Mouse (Mus musculus) thymus, postnatal 14 days (tissue): Measurements from ENCODE around the gene Glis3.

Experiments
- DNase-seq: peaks from one replicate; pipeline ENCODE4 v3.0.0; 2021

Gene Glis3

GRCm38 (mm10) chr19:28580499-28580898, 99.4 kb downstream of the Glis3 start:
- no peak for DNase-seq

- DNase-seq = no peak
These were observed 100.0 kb downstream of the Glis3 start for GRCm38 (mm10) chr19:28579724-28580375.

GRCm38 (mm10) chr19:28577023-28577422, 102.9 kb downstream of the Glis3 start:
- DNase-seq = no peak

GRCm38 (mm10) chr19:28576619-28577018, 103.3 kb downstream of the Glis3 start:
- DNase-seq = no peak

GRCm38 (mm10) chr19:28573641-28574040, 106.2 kb downstream of the Glis3 start:
- DNase-seq = no peak

- DNase-seq = no peak
These were observed 110.0 kb downstream of the Glis3 start for GRCm38 (mm10) chr19:28569856-28570255.

- DNase-seq = no peak
These were observed 112.8 kb downstream of the Glis3 start for GRCm38 (mm10) chr19:28567100-28567499.

GRCm38 (mm10) chr19:28566554-28566953, 113.3 kb downstream of the Glis3 start:
- DNase-seq = no peak

GRCm38 (mm10) chr19:28561697-28562002, 118.2 kb downstream of the Glis3 start:
- no peak for DNase-seq

- DNase-seq = no peak
These were observed 118.8 kb downstream of the Glis3 start for GRCm38 (mm10) chr19:28560801-28561696.

- no peak for DNase-seq
These were observed 120.0 kb downstream of the Glis3 start for GRCm38 (mm10) chr19:28559836-28560235.

- no peak for DNase-seq
These were observed 120.5 kb downstream of the Glis3 start for GRCm38 (mm10) chr19:28559400-28559799.

GRCm38 (mm10) chr19:28558661-28559060, 121.2 kb downstream of the Glis3 start:
- no peak for DNase-seq

GRCm38 (mm10) chr19:28557559-28558328, 122.1 kb downstream of the Glis3 start:
- no peak for DNase-seq

GRCm38 (mm10) chr19:28555181-28555929, 124.5 kb downstream of the Glis3 start:
- no peak for DNase-seq

- no peak for DNase-seq
These were observed 129.3 kb downstream of the Glis3 start for GRCm38 (mm10) chr19:28550611-28551010.

GRCm38 (mm10) chr19:28546933-28547332, 132.9 kb downstream of the Glis3 start:
- DNase-seq = peak; percentile 27

- DNase-seq = no peak
These were observed 134.4 kb downstream of the Glis3 start for GRCm38 (mm10) chr19:28545493-28545892.

- no peak for DNase-seq
These were observed 141.1 kb downstream of the Glis3 start for GRCm38 (mm10) chr19:28538813-28539212.

- no peak for DNase-seq
These were observed 144.9 kb downstream of the Glis3 start for GRCm38 (mm10) chr19:28534964-28535363.

GRCm38 (mm10) chr19:28533576-28533975, 146.3 kb downstream of the Glis3 start:
- no peak for DNase-seq

- DNase-seq = no peak
These were observed 148.1 kb downstream of the Glis3 start for GRCm38 (mm10) chr19:28531750-28532149.

- peak; percentile 56 for DNase-seq
These were observed 149.0 kb downstream of the Glis3 start for GRCm38 (mm10) chr19:28530846-28531245.
